13 mouse cellular contexts compared by ENCODE assay signal in genomic region chr11:31755858-31756257, GRCm38 (mm10).
"Had no signal": no experiment of that assay in that cellular context is flagged by ENCODE, and none has a peak within 500 bp of the region (broad histone marks: within the 10 kb centered on the region; RNA-seq: fewer than 3 reads in every experiment).

No protein-coding gene starts in this region.

- H3K4me3 ChIP-seq: intestine, embryonic 15.5 days; limb, embryonic 15.5 days; liver, embryonic 12.5 days; midbrain, embryonic 12.5 days; myocyte; neural tube, embryonic 13.5 days had no signal

- H3K36me3 ChIP-seq: intestine, embryonic 15.5 days; limb, embryonic 15.5 days; liver, embryonic 12.5 days; midbrain, embryonic 12.5 days; neural tube, embryonic 13.5 days had no signal

- H3K9me3 ChIP-seq: intestine, embryonic 15.5 days; limb, embryonic 15.5 days; liver, embryonic 12.5 days; midbrain, embryonic 12.5 days; neural tube, embryonic 13.5 days had no signal

- H3K9ac ChIP-seq: intestine, embryonic 15.5 days; limb, embryonic 15.5 days; liver, embryonic 12.5 days; midbrain, embryonic 12.5 days; neural tube, embryonic 13.5 days had no signal

- H3K4me2 ChIP-seq: intestine, embryonic 15.5 days; limb, embryonic 15.5 days; liver, embryonic 12.5 days; midbrain, embryonic 12.5 days; neural tube, embryonic 13.5 days had no signal

- H3K27me3 ChIP-seq: intestine, embryonic 15.5 days; limb, embryonic 15.5 days; neural tube, embryonic 13.5 days had no signal

- DNase-seq: kidney, adult 18-20 months; kidney, postnatal 14 days; layer of hippocampus, adult 9-11 months; layer of hippocampus, postnatal 36 days; lung, adult 18-20 months; thymus, adult 2 months; thymus, postnatal 25 days had no signal

- ATAC-seq: intestine, embryonic 15.5 days; liver, embryonic 12.5 days had no signal

- H3K27ac ChIP-seq: intestine, embryonic 15.5 days; limb, embryonic 15.5 days; liver, embryonic 12.5 days; midbrain, embryonic 12.5 days; neural tube, embryonic 13.5 days had no signal
